Mouse (Mus musculus) kidney, adult 8-10 months (tissue): ENCODE data around the gene Cast.

ENCODE experiments used
- DNase-seq, 2 experiments: peaks; one replicate each; pipeline ENCODE4 v3.0.0; 2022

Cast gene

GRCm38 (mm10) chr13:74695497-74696193 lies 113.0 kb downstream of the Cast start:
- DNase-seq = no peak
